Mouse (Mus musculus) frontal cortex, adult (tissue): ENCODE data around the gene Bbs5.
"Not testable (repeated sequence)": the region's sequence is repeated elsewhere in the genome, so short reads cannot be mapped to it uniquely, and the experiment has no call there.

Source experiments
- ATAC-seq: cut with Nextera tagmentation; 2 replicates; pipeline ENCODE4 v1.9.2; 2017; ENCODE audit warnings: mild to moderate bottlenecking, moderate library complexity, mixed read lengths; ENCODE audit not compliant: low TSS enrichment

Gene Bbs5

GRCm38 (mm10) chr2:69669853-69670252 is 22.9 kb downstream of the Bbs5 start, which contains the start of gene Klhl41:
Gene Klhl41 (plus strand): TSS chr2:69670120.
- peak; percentile 13; the same call in 1 of the 2 replicates for ATAC-seq

- ATAC-seq, result no peak
Measured at GRCm38 (mm10) chr2:69673723-69674122, 26.8 kb downstream of the Bbs5 start.

GRCm38 (mm10) chr2:69675266-69675665 is 28.3 kb downstream of the Bbs5 start:
- ATAC-seq, result no peak

GRCm38 (mm10) chr2:69676713-69677112 is 29.7 kb downstream of the Bbs5 start:
- ATAC-seq, result no peak

GRCm38 (mm10) chr2:69677215-69677614 is 30.2 kb downstream of the Bbs5 start:
- not testable (repeated sequence) for ATAC-seq

GRCm38 (mm10) chr2:69679990-69680389 is 33.0 kb downstream of the Bbs5 start:
- ATAC-seq, result no peak

- no peak for ATAC-seq
Measured at GRCm38 (mm10) chr2:69681931-69682330, 35.0 kb downstream of the Bbs5 start.

GRCm38 (mm10) chr2:69683036-69683805 is 36.2 kb downstream of the Bbs5 start:
- ATAC-seq, result peak; percentile 74

GRCm38 (mm10) chr2:69684488-69684887 is 37.5 kb downstream of the Bbs5 start:
- ATAC-seq, result no peak

- peak; percentile 57 for ATAC-seq
Measured at GRCm38 (mm10) chr2:69690214-69690613, 43.2 kb downstream of the Bbs5 start.

- ATAC-seq, result no peak
Measured at GRCm38 (mm10) chr2:69690843-69691242, 43.9 kb downstream of the Bbs5 start.

- ATAC-seq, result no peak
Measured at GRCm38 (mm10) chr2:69693501-69693900, 46.5 kb downstream of the Bbs5 start.

- ATAC-seq, result no peak
Measured at GRCm38 (mm10) chr2:69700446-69700845, 53.5 kb downstream of the Bbs5 start.

- ATAC-seq, result no peak
Measured at GRCm38 (mm10) chr2:69712171-69712570, 65.2 kb downstream of the Bbs5 start.

GRCm38 (mm10) chr2:69712981-69713625 is 66.1 kb downstream of the Bbs5 start, which contains the start of gene Fastkd1:
Gene Fastkd1 (minus strand): TSS chr2:69713516.
- ATAC-seq, result peak; percentile 99

- peak; percentile 8; the same call in 1 of the 2 replicates for ATAC-seq
Measured at GRCm38 (mm10) chr2:69713626-69714014, 66.6 kb downstream of the Bbs5 start.

GRCm38 (mm10) chr2:69714126-69714525 is 67.2 kb downstream of the Bbs5 start:
- no peak for ATAC-seq

GRCm38 (mm10) chr2:69716483-69716882 is 69.5 kb downstream of the Bbs5 start:
- no peak for ATAC-seq
